21 mouse cellular contexts compared by ENCODE assay signal in genomic region chr8:126098886-126099285, GRCm38 (mm10).
DNase-seq lines count a peak whose midpoint lies in the region; ATAC-seq and TF ChIP-seq lines count a peak whose summit lies in the region.
"Had no signal": no experiment of that assay in that cellular context is flagged by ENCODE, and none has a peak within 500 bp of the region (broad histone marks: within the 10 kb centered on the region; RNA-seq: fewer than 3 reads in every experiment).

No protein-coding gene starts in this region.

- no peaks in the 10 kb centered on the region for H3K9me3 ChIP-seq in kidney, embryonic 15.5 days (replicated peaks)
- H3K9me3 ChIP-seq: forebrain, embryonic 10.5 days; forebrain, embryonic 13.5 days; hindbrain, embryonic 13.5 days had no signal

- no peak overlapping the region for H3K4me2 ChIP-seq in kidney, embryonic 15.5 days
- H3K4me2 ChIP-seq: forebrain, embryonic 13.5 days; heart, embryonic 11.5 days; hindbrain, embryonic 13.5 days had no signal

- no peak overlapping the region for H3K27ac ChIP-seq in kidney, adult 2 months (ENCODE audit: insufficient read depth, low read depth, low read length)
- no peak overlapping the region for H3K27ac ChIP-seq in kidney, embryonic 15.5 days
- H3K27ac ChIP-seq: forebrain, embryonic 10.5 days; forebrain, embryonic 13.5 days; hindbrain, embryonic 10.5 days; hindbrain, embryonic 13.5 days had no signal

- peak; percentile 61 for DNase-seq in heart, adult 11 months
- DNase-seq in heart, postnatal 4 days = no peak
- peak; percentile 82 for DNase-seq in kidney, adult 2 months
- peak; percentile 38 to 62 for DNase-seq in kidney, postnatal 25 days
- no peak for DNase-seq in kidney, postnatal 10 days
- DNase-seq: adrenal gland, adult 8-10 months; adrenal gland, postnatal 36 days; cerebellum, adult 18-20 months; cerebellum, adult 9-10 months; cerebellum, postnatal 14 days; gastrocnemius, postnatal 10 days; gastrocnemius, postnatal 36 days had no signal

- H3K9ac ChIP-seq in kidney, embryonic 15.5 days = no peak overlapping the region
- H3K9ac ChIP-seq: forebrain, embryonic 13.5 days; hindbrain, embryonic 13.5 days had no signal

- no peak for ATAC-seq in kidney, embryonic 15.5 days (replicated peaks; ENCODE audit: low FRiP score)
- ATAC-seq: activated CD4-positive, CD25-positive, alpha-beta regulatory T cell, adult 4 months; forebrain, embryonic 13.5 days; forebrain, embryonic 16.5 days; hindbrain, embryonic 16.5 days had no signal

- TF ChIP-seq POLR2A in kidney, adult 2 months (IDR thresholded peaks at IDR 0.05; ENCODE audit: low read depth, low read length) = no peak

- TF ChIP-seq CTCF in kidney, adult 2 months (conservative IDR thresholded peaks at IDR 0.05; ENCODE audit: insufficient read depth, insufficient read length, low read depth, low read length) = no peak

- H3K4me1 ChIP-seq in kidney, adult 2 months (ENCODE audit: control insufficient read depth, insufficient read depth, low read length) = no peaks in the 10 kb centered on the region
- no peaks in the 10 kb centered on the region for H3K4me1 ChIP-seq in kidney, embryonic 15.5 days
- H3K4me1 ChIP-seq: forebrain, embryonic 10.5 days; forebrain, embryonic 13.5 days; hindbrain, embryonic 10.5 days; hindbrain, embryonic 13.5 days had no signal

- no peaks in the 10 kb centered on the region for H3K36me3 ChIP-seq in kidney, adult 2 months (ENCODE audit: control insufficient read depth, insufficient read depth, low read length)
- H3K36me3 ChIP-seq in kidney, embryonic 15.5 days = no peaks in the 10 kb centered on the region
- H3K36me3 ChIP-seq: forebrain, embryonic 10.5 days; hindbrain, embryonic 10.5 days; hindbrain, embryonic 13.5 days had no signal

- no peaks in the 10 kb centered on the region for H3K27me3 ChIP-seq in kidney, adult 2 months (replicated peaks; ENCODE audit: control insufficient read depth, insufficient read depth, low read length)
- H3K27me3 ChIP-seq in kidney, embryonic 15.5 days = no peaks in the 10 kb centered on the region
- H3K27me3 ChIP-seq: hindbrain, embryonic 13.5 days had no signal

- H3K4me3 ChIP-seq in kidney, adult 2 months (ENCODE audit: insufficient read depth, low read depth, low read length) = no peak overlapping the region
- H3K4me3 ChIP-seq in kidney, embryonic 15.5 days (replicated peaks) = no peak overlapping the region
- H3K4me3 ChIP-seq: forebrain, embryonic 10.5 days; forebrain, embryonic 13.5 days; hindbrain, embryonic 10.5 days; hindbrain, embryonic 13.5 days had no signal

- 72% methylated on average over 6 of the region's 6 CpGs for WGBS in kidney, adult 2 months
- 90% methylated on average over 6 of the region's 6 CpGs for WGBS in kidney, embryonic 15.5 days

Comparison
In these comparisons a context has a peak if more than half of its experiments do, and no peak if none do; other contexts are left out.
1. DNase-seq: peak in heart, adult 11 months (single experiment), kidney, adult 2 months (single experiment) and kidney, postnatal 25 days (2 of 2); none in heart, postnatal 4 days (single experiment) and kidney, postnatal 10 days (single experiment).